11 mouse cellular contexts compared by ENCODE assay signal in the genomic region with DNA sequence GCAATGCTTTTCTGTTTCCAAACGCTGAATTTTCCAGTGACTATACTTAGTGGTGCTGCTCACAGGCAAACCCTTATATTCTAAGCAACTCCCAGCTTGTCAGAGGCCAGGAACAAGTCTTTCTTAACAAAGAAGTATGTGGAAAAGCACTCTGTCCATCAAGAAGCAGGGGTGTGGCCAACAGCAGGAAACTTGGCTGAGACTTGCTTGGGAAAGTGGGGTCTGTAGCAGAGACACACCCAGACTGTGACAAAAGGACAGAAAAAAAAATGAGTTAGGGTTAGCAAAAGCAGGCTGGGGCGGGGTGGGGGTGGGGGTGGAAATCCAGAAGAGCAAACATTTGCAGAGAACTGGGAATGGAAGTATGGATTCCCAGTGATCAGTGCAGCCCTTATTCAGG. TPM values are rescaled to one million over a fixed set of nuclear protein-coding genes. Genes with fewer than 3 reads are reported as not detected.
DNase-seq lines count a peak whose midpoint lies in the region; ATAC-seq and TF ChIP-seq lines count a peak whose summit lies in the region.
"Had no signal": no experiment of that assay in that cellular context is flagged by ENCODE, and none has a peak within 500 bp of the region (broad histone marks: within the 10 kb centered on the region; RNA-seq: fewer than 3 reads in every experiment).

No protein-coding gene starts in this region.

- WGBS in heart, embryonic 13.5 days = 27% methylated on average over 2 of the region's 2 CpGs
- WGBS in limb, embryonic 14.5 days = 33% methylated on average over 2 of the region's 2 CpGs
- 32% methylated on average over 2 of the region's 2 CpGs for WGBS in liver, embryonic 11.5 days
- WGBS in cerebellum, adult 2 months = 11% methylated on average over 2 of the region's 2 CpGs

- no peak overlapping the region for H3K4me3 ChIP-seq in heart, embryonic 13.5 days
- H3K4me3 ChIP-seq in limb, embryonic 14.5 days (replicated peaks; ENCODE audit: low read length) = no peak overlapping the region
- no peak overlapping the region for H3K4me3 ChIP-seq in liver, embryonic 11.5 days (ENCODE audit: low read depth, low read length)
- no peak overlapping the region for H3K4me3 ChIP-seq in cerebellum, adult 2 months (replicated peaks; ENCODE audit: insufficient read depth, low read depth, low read length)
- H3K4me3 ChIP-seq: neural tube, embryonic 12.5 days had no signal

- H3K4me2 ChIP-seq in heart, embryonic 13.5 days = no peak overlapping the region
- no peak overlapping the region for H3K4me2 ChIP-seq in limb, embryonic 14.5 days (replicated peaks; ENCODE audit: low read depth, low read length, severe bottlenecking)
- H3K4me2 ChIP-seq in liver, embryonic 11.5 days = no peak overlapping the region
- H3K4me2 ChIP-seq: neural tube, embryonic 12.5 days had no signal

- no peak overlapping the region for H3K9ac ChIP-seq in heart, embryonic 13.5 days
- no peak overlapping the region for H3K9ac ChIP-seq in limb, embryonic 14.5 days (ENCODE audit: low read depth, low read length, severe bottlenecking)
- no peak overlapping the region for H3K9ac ChIP-seq in liver, embryonic 11.5 days (ENCODE audit: low read depth, low read length)
- H3K9ac ChIP-seq: liver, postnatal 0 days; neural tube, embryonic 12.5 days had no signal

- TF ChIP-seq POLR2A in limb, embryonic 14.5 days (IDR thresholded peaks at IDR 0.05; ENCODE audit: borderline replicate concordance, extremely low read depth, insufficient read depth, insufficient read length) = no peak
- no peak for TF ChIP-seq POLR2A in cerebellum, adult 2 months (IDR thresholded peaks at IDR 0.05; ENCODE audit: borderline replicate concordance, insufficient read depth, low read length)

- DNase-seq in embryo, embryonic 10 days (ENCODE audit: low spot score) = peak; percentile 48
- no peak for DNase-seq in embryo, embryonic 9.5 days (ENCODE audit: extremely low spot score)
- peak; percentile 68 for DNase-seq in ES-CJ7 (ENCODE audit: low read depth, low spot score)
- DNase-seq in limb, embryonic 14.5 days (ENCODE audit: low spot score) = peak; percentile 62
- DNase-seq in liver, embryonic 11.5 days (ENCODE audit: low spot score) = no peak
- DNase-seq in cerebellum, adult 2 months = no peak
- no peak for DNase-seq in layer of hippocampus, adult 9-11 months
- DNase-seq: cerebellum, adult 11-12 months; liver, postnatal 0 days had no signal

- H3K27me3 ChIP-seq in heart, embryonic 13.5 days (replicated peaks) = no peaks in the 10 kb centered on the region
- H3K27me3 ChIP-seq in limb, embryonic 14.5 days (ENCODE audit: control insufficient read depth, insufficient read depth, low read length) = no peaks in the 10 kb centered on the region
- no peaks in the 10 kb centered on the region for H3K27me3 ChIP-seq in liver, embryonic 11.5 days (replicated peaks; ENCODE audit: control insufficient read depth, insufficient read depth, low read length)
- H3K27me3 ChIP-seq in cerebellum, adult 2 months (ENCODE audit: control insufficient read depth, insufficient read depth, low read length) = no peaks in the 10 kb centered on the region
- H3K27me3 ChIP-seq: neural tube, embryonic 12.5 days had no signal

- TF ChIP-seq CTCF in cerebellum, adult 2 months (IDR thresholded peaks at IDR 0.05; ENCODE audit: borderline replicate concordance, insufficient read depth, low read depth, low read length) = no peak

- no peaks in the 10 kb centered on the region for H3K36me3 ChIP-seq in heart, embryonic 13.5 days
- H3K36me3 ChIP-seq in limb, embryonic 14.5 days (ENCODE audit: control insufficient read depth, insufficient read depth, low read length) = no peaks in the 10 kb centered on the region
- H3K36me3 ChIP-seq in liver, embryonic 11.5 days (ENCODE audit: control insufficient read depth, insufficient read depth, low read length) = no peaks in the 10 kb centered on the region
- H3K36me3 ChIP-seq: neural tube, embryonic 12.5 days had no signal

- H3K4me1 ChIP-seq in heart, embryonic 13.5 days = peaks cover 58% of the 10 kb centered on the region
- peaks cover 4% of the 10 kb centered on the region; the same call in 1 of the 2 replicates for H3K4me1 ChIP-seq in limb, embryonic 14.5 days (ENCODE audit: control insufficient read depth, insufficient read depth, low read length)
- peaks cover 11% of the 10 kb centered on the region for H3K4me1 ChIP-seq in liver, embryonic 11.5 days (replicated peaks; ENCODE audit: control insufficient read depth, insufficient read depth, low read length)
- no peaks in the 10 kb centered on the region for H3K4me1 ChIP-seq in cerebellum, adult 2 months (ENCODE audit: control insufficient read depth, insufficient read depth, low read length)
- H3K4me1 ChIP-seq: neural tube, embryonic 12.5 days had no signal

- no peaks in the 10 kb centered on the region for H3K9me3 ChIP-seq in heart, embryonic 13.5 days
- no peaks in the 10 kb centered on the region for H3K9me3 ChIP-seq in limb, embryonic 14.5 days (ENCODE audit: control insufficient read depth, low read length)
- no peaks in the 10 kb centered on the region for H3K9me3 ChIP-seq in liver, embryonic 11.5 days (ENCODE audit: control insufficient read depth, low read length)
- H3K9me3 ChIP-seq: neural tube, embryonic 12.5 days had no signal

- no peak for ATAC-seq in heart, embryonic 13.5 days (ENCODE audit: extremely low read depth, insufficient number of reproducible peaks, low FRiP score, low TSS enrichment)
- ATAC-seq in limb, embryonic 14.5 days (ENCODE audit: low FRiP score, low read depth) = no peak
- no peak for ATAC-seq in liver, embryonic 11.5 days (replicated peaks; ENCODE audit: low FRiP score)
- ATAC-seq: liver, postnatal 0 days had no signal

- peak overlapping the region; percentile 83 for H3K27ac ChIP-seq in heart, embryonic 13.5 days (replicated peaks)
- peak overlapping the region; percentile 22; the same call in 1 of the 2 replicates for H3K27ac ChIP-seq in limb, embryonic 14.5 days (replicated peaks; ENCODE audit: low read depth, low read length)
- no peak overlapping the region for H3K27ac ChIP-seq in liver, embryonic 11.5 days (ENCODE audit: low read depth, low read length)
- H3K27ac ChIP-seq in cerebellum, adult 2 months (ENCODE audit: insufficient read depth, low read length) = no peak overlapping the region
- H3K27ac ChIP-seq: neural tube, embryonic 12.5 days had no signal

RNA-seq across cellular contexts. Expression of a gene that starts 23.8 kb away (rescaled TPM):
- 429 and 466 TPM in 2 replicates for polyA plus RNA-seq in heart, embryonic 13.5 days (2015; fragmentation: Nextera tagmentation; extraction: Ambion mirVana)
- polyA plus RNA-seq in limb, embryonic 14.5 days (2012; rRNA removed) = 478 and 520 TPM in 2 replicates
- 865 and 910 TPM in 2 replicates for polyA plus RNA-seq in limb, embryonic 14.5 days (2014; fragmentation: Nextera tagmentation; extraction: Ambion mirVana)
- 107 and 118 TPM in 2 replicates for polyA plus RNA-seq in liver, embryonic 11.5 days (2014; fragmentation: Nextera tagmentation; extraction: Ambion mirVana)
- 26.9 and 35.2 TPM in 2 replicates for polyA plus RNA-seq in cerebellum, adult 2 months (2012; rRNA removed)

Comparison
In these comparisons a context has a peak if more than half of its experiments do, and no peak if none do; other contexts are left out.
1. DNase-seq: peak in embryo, embryonic 10 days (single experiment), ES-CJ7 (single experiment) and limb, embryonic 14.5 days (single experiment); none in embryo, embryonic 9.5 days (single experiment), liver, embryonic 11.5 days (single experiment), cerebellum, adult 2 months (0 of 2) and layer of hippocampus, adult 9-11 months (single experiment).
2. H3K27ac ChIP-seq: peak in heart, embryonic 13.5 days (single experiment) and limb, embryonic 14.5 days (single experiment); none in liver, embryonic 11.5 days (single experiment) and cerebellum, adult 2 months (single experiment).